Mouse (Mus musculus) limb, embryonic 10.5 days (tissue): Measurements from ENCODE around the gene Trib2. TPM values are rescaled to one million over a fixed set of nuclear protein-coding genes. Genes with fewer than 3 reads are reported as not detected.

Experiments used
- DNase-seq: peaks from one replicate; pipeline ENCODE4 v3.0.0-alpha.2; 2017; ENCODE audit warnings: low spot score
- H3K27ac ChIP-seq: fragments of 300-500 bp; sonication (generic); 2 replicates; pipeline ENCODE4 v1.5.1; 2016; ENCODE audit warnings: mild to moderate bottlenecking
- H3K27me3 ChIP-seq: fragments of 300-500 bp; sonication (generic); 2 replicates; pipeline ENCODE4 v1.6.1; 2016; ENCODE audit warnings: low read depth, mild to moderate bottlenecking; ENCODE audit not compliant: poor library complexity, severe bottlenecking
- H3K36me3 ChIP-seq: fragments of 300-500 bp; sonication (generic); 2 replicates; pipeline ENCODE4 v1.6.1; 2016; ENCODE audit warnings: mild to moderate bottlenecking, moderate library complexity
- H3K4me1 ChIP-seq: fragments of 300-500 bp; sonication (generic); 2 replicates; pipeline ENCODE4 v1.6.1; 2016
- H3K4me3 ChIP-seq: fragments of 300-500 bp; sonication (generic); 2 replicates; pipeline ENCODE4 v1.5.1; 2016; ENCODE audit warnings: mild to moderate bottlenecking, moderate library complexity
- H3K9me3 ChIP-seq: fragments of 300-500 bp; sonication (generic); replicated peaks from 2 replicates; pipeline ENCODE4 v1.6.1; 2016; ENCODE audit warnings: mild to moderate bottlenecking
- WGBS: fragments of 180-500 bp; shearing (Covaris S2); methylation state at CpG from one replicate; pipeline ENCODE4 v1.1.7; 2016; 5-methylcytosine and 5-hydroxymethylcytosine counted together
- microRNA-seq: library from miRNA; unstranded; fragments of <30 nt; microRNA quantifications from one replicate; pipeline ENCODE4, GENCODE M21; 2017
- polyA plus RNA-seq: library from polyadenylated mRNA; unstranded; fragments of >200 nt; fragmentation: Nextera tagmentation; extraction: Ambion mirVana; gene quantifications from 2 replicates; pipeline ENCODE4 v1.2.1, GENCODE M21; 2016

Gene Trib2
- polyA plus RNA-seq, 1 experiment from 2014 or later, result 32.7 TPM

DNA sequence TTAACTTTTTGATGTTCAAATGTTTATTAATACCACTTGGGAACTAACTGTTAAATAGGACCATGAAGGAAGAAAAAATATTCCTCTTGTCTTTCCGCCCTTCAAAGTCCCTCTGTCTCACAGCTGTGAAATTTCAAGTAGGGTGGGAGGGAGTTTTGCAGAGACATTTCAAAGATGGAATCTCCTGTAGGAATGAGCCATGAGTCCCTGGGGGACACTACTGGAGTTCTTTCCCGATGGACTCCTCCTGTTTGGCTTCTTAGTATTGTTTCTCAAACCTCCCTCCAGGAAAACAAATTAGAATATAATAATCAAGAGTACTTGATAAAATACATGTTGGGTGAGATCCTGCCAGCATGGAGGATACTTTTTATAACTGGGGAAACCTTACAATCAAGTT, 62.1 kb downstream of the Trib2 start:
- H3K36me3 ChIP-seq, result no peaks in the 10 kb centered on the region
- peaks cover 4% of the 10 kb centered on the region for H3K4me1 ChIP-seq
- H3K4me3 ChIP-seq, result no peak overlapping the region
- H3K27ac ChIP-seq, result no peak overlapping the region
- no peaks in the 10 kb centered on the region for H3K9me3 ChIP-seq
- 76% methylated on average over 2 of the region's 2 CpGs for WGBS
- H3K27me3 ChIP-seq, result no peaks in the 10 kb centered on the region
- no peak for DNase-seq

DNA sequence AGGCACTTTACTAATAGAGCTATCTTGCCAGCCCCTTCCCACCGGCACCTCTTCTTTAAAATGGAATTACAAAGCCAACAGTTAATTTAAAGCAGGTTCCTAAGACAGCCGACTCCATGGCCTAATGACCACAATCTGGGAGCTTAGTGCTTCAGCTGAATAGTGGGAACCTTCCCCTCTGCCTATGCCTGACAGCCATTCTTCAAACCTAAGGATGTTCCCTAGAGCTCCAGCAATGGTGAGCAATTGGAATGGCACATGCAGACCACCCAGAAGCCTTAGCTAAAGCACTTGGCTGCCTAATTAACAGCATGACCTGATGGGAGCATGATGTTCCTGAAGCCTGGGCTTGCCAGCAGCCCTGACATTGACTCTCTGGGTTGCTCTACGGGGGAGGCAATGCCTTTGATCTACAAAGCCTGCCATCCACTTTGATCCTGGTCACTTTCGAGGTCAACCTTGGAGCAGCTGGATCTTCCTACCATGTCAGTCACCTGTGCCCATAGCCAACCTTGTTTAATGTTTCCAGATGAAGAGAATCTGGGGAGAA, 67.0 kb downstream of the Trib2 start:
- no peak overlapping the region for H3K4me3 ChIP-seq
- no peak overlapping the region for H3K27ac ChIP-seq
- no peaks in the 10 kb centered on the region for H3K9me3 ChIP-seq
- peaks cover 9% of the 10 kb centered on the region for H3K4me1 ChIP-seq
- WGBS, result 12% methylated on average over 4 of the region's 4 CpGs
- peak; percentile 37 for DNase-seq
- H3K36me3 ChIP-seq, result no peaks in the 10 kb centered on the region
- no peaks in the 10 kb centered on the region for H3K27me3 ChIP-seq

DNA sequence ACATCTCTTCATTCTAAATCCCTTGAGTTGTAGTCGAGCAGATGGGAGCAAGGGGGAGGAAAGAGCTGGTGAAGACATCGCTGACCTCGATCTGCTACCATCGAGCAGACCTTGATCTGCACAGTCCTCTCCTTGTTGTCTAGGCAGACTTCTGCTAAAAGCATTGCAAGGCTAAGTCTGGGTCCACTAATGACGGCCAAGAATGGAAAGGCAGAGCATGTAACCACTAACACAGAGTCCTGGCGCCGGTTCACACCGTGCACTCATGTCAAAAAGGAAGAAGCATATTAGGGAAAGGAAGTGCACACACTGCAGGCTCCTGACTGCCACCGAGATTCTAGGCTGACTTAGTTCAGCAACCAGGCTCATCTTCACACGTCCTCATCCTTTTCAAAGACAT, 71.0 kb downstream of the Trib2 start:
- H3K4me3 ChIP-seq, result no peak overlapping the region
- H3K36me3 ChIP-seq, result no peaks in the 10 kb centered on the region
- no peak for DNase-seq
- no peaks in the 10 kb centered on the region for H3K9me3 ChIP-seq
- peaks cover 9% of the 10 kb centered on the region for H3K4me1 ChIP-seq
- no peaks in the 10 kb centered on the region for H3K27me3 ChIP-seq
- WGBS, result 81% methylated on average over 10 of the region's 10 CpGs
- H3K27ac ChIP-seq, result no peak overlapping the region

Small RNAs within 50 kb of the gene (microRNA-seq; reads per million reads assigned to microRNA genes)
- not detected for gene Mir6387
